Mouse (Mus musculus): Measurements from ENCODE around the gene Epas1. TPM values are rescaled to one million over a fixed set of nuclear protein-coding genes. Genes with fewer than 3 reads are reported as not detected.

Gene Epas1
- 10.2 and 14.6 TPM in 2 replicates for polyA plus RNA-seq (2012; rRNA removed)

GRCm38 (mm10) chr17:86753130-86753821 is at the start of gene Epas1:
Epas1 (plus strand) TSS chr17:86753700.

Other genes with a start within 250 kb of the Epas1 start
- not detected in 2 replicates for gene Gm10309, start 248.5 kb upstream of the Epas1 start, polyA plus RNA-seq (2012; rRNA removed)
- gene Tmem247, start 163.6 kb downstream of the Epas1 start, polyA plus RNA-seq (2012; rRNA removed) = not detected in 2 replicates
- gene Atp6v1e2, start 194.2 kb downstream of the Epas1 start, polyA plus RNA-seq (2012; rRNA removed) = 0.13 TPM in 1 of 2 replicates, not detected in the other
- gene Rhoq, start 209.4 kb downstream of the Epas1 start, polyA plus RNA-seq (2012; rRNA removed) = 18.7 and 25.7 TPM in 2 replicates